Mouse (Mus musculus): ENCODE measurements at regions not wholly inside any gene's neighbourhood (a gene's known extent, or its start where the extent isn't known, plus 50 kb on each side); places are given as distances from the start of the nearest gene placed in this dataset.

DNA sequence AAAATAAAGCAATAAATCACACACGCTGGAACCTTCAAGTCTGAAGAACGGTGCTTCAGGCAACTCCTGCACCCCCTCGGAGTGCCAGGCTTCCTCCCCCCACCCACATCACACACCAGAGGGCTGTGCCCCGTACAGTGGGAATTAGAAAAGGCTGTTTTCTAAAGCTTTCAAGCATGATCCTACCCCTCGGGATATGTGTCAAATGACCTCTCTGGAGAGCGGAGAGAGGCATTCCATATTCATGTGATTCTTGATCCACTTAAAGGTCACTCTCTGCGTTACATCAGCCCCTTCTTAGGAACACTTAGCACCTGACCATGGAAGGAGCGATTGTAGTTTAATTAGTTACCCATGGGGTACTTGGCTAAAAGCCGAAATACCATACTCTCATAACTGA lies 119.1 kb upstream of the Slc24a5 start:
- DNase-seq (ENCODE audit: low spot score in 2 of 2) = no peak

DNA sequence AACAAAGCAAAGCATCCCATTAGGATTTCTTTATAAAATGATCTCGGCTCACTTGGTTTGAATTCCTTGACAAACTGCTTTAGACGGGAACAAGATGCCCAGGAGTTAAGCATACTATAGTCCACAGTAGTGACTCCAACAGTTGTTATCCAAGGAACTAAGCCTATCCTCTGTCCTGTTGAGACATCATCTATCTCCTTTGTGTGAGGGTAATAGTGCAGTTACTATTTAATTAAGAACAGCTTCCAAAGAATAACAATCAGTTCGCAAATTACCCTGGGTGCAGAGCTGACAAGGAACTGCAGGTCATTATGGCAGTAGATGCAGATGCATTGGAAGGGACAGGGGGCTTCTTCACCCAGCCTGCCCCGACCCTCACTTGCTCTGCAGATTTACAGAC lies 115.7 kb upstream of the Slc24a5 start:
- DNase-seq (ENCODE audit: low spot score in 2 of 2) = no peak

DNA sequence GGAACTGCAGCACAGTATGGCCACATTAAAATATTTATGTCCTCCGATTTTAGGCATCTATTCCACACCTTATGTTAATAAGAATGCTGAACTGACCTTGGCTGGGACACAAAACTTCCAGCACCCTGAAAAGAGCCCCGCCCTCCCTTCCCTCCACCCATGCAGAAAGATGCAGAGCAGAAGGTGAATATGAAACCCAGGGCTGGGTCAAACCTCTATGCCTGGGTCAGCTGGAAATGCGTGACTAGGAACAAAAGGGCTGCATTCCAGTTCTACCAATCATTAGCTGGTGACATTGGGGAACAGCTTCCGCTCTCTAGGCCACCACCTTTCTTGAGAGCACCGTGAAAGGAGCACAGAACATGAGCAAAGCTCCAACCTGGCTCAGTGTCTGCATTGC lies 114.9 kb upstream of the Slc24a5 start:
- DNase-seq (ENCODE audit: low spot score in 2 of 2) = no peak

DNA sequence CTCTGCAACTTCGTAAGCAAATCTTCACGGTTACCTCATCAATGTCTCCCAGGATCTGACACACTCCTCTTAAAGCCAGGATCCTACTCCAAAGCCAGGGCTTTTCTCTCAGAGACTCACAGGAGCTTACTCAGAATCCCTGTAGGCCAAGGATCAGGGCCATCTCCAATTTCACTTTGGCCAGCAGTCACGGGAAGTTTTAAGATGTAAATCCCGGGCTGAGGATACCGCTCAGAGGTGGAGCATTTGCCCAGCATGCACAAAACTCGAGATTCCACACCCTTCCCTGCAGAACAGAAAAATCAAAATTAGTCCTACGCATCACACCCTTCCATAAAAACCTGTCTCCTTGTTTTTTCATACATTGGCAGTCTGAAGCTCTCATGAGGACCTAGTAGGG lies 112.1 kb upstream of the Slc24a5 start:
- DNase-seq (ENCODE audit: low spot score in 2 of 2) = no peak

DNA sequence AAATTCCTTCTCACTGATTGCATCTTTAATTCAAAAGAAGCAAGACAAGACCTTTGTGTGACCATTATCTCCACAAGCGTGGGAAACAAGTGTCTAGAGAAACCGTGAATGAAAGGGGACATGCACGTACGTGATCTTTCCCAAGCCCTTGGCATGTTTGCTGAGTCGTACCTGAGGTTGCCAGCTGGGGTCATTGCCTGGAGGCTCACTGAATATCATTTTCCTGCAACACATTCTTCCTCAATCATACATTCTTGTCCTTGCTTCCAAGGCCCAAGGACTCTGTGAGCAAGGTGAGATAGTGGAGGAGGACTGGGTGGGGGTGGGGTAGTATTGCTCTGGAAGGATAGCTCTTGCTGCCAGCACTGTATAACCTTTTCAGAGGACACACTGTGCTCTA lies 108.5 kb upstream of the Slc24a5 start:
- no peak for DNase-seq (ENCODE audit: low spot score in 2 of 2)

DNA sequence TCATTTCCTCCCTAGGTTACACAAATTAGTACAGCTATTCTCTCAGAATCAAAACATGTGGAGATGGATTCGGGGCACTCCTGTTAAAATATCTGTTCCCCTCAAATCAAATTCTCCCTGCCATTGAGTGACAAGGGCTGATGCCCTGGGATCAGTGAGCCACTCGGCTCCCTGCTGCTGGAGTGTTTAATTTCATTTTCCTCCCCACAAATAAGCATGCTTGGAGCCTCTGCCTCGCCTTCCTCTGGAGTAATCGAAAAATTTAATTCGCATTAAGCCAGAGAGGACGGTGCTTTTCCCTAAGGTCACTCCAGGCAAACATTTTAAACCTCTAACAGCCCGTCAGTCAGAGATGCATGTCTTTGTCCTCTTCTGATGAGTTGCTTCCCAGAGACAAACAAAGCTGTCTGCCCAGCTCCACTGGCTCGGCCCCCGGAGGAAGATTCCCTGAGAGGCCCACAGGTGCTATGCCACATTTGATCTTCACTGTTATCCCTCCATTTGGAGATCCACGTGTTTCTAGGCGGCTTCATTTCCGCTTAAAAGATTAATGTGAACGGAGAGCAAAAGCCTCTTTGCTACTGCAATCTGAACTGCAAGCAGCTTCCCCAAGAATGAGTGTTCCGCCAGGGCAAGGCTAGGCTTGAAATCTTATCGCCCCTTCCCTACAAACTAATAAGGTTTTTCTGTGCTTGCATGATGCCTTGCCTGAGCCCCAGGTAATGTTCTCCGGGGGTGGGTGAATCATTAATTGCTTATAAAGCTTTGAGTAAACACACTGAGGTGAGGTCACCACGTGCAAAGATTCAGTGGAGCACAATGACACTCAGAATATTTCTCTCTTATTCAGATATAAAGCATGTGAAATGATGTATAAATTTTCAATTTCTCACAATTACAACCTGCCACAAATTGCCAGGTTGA lies 95.8 kb upstream of the Slc24a5 start:
- DNase-seq (ENCODE audit: low spot score in 2 of 2) = no peak

DNA sequence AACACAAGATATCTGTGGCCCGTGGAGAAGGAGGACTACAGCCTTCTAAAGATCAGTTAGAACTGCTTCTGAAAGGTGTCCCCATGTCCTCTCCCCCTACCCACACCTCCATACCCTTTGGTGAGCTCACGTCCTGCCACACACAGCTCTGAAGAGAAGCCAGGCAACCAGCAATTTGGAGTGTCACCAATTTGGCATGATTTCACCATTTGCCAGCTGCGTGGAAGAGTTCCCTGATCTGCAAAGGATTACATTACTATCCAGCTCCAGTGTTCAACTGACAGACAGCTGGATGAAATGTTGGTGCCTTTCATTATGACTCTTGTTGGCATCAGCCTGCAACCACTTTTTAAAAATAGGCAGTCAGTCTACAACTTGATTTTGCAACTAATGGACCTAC lies 92.8 kb upstream of the Slc24a5 start:
- DNase-seq (ENCODE audit: low spot score in 2 of 2) = peak in 1 of 2 experiments; percentile 37

DNA sequence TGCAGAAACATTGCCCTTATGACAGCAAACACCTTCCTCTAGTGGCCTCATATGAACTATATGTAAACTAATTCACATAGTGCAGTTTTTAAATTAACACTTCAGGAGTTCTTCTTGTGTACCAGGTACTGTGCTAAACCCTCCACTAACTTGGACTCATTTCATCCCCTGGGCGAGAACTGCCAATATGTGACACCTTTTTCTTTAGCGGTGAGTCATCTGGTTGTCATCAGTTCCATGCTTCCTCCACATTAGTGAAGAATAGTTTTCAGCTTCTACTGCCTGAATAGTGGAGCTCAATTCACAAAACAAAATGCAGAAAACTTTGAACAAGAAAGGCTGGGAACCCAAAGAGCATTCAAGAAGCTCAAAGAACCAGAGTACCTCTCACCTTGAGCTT lies 76.9 kb upstream of the Slc24a5 start:
- DNase-seq (ENCODE audit: low spot score in 2 of 2) = no peak

DNA sequence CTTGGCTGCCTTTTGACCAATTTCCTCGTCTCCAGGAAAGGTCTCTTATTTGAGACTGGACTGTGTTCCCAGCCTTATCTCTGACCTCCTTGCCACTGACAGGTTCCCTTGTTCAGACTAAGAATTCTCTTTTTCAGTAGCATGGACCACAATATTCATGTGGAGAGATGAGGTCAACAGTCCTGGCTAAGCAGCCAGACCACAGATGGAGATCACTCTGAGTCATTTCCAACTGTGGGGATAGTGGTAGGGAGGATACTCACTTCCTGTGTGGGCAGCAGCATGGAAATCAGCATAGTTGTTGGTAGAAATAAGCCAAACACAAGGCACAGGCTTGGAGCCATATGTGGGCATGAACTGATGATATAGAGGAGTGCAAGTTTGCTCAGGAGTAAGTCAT lies 52.9 kb upstream of the Slc24a5 start:
- no peak for DNase-seq (ENCODE audit: low spot score in 2 of 2)

DNA sequence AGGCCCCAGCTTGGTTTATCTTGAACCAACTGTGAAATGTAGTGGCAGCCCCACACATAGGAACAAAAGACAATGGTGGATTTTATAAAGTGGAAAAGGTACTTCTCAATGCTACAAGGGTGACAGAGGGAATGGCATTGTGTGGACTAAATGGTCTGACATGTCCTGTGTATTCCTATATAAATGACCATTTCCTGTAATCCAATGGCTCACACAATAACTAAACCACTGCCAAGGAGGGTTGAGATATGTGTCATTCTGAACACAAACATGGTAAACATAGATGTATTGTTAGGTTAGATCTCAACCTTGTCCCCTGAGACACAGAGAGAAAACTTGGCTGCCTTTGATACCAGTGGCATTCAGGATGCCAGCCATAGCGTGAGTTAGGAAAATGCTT lies 51.0 kb upstream of the Slc24a5 start:
- DNase-seq (ENCODE audit: low spot score in 2 of 2) = no peak

All from gastrocnemius, postnatal 4 days (tissue).